In the genomic region with DNA sequence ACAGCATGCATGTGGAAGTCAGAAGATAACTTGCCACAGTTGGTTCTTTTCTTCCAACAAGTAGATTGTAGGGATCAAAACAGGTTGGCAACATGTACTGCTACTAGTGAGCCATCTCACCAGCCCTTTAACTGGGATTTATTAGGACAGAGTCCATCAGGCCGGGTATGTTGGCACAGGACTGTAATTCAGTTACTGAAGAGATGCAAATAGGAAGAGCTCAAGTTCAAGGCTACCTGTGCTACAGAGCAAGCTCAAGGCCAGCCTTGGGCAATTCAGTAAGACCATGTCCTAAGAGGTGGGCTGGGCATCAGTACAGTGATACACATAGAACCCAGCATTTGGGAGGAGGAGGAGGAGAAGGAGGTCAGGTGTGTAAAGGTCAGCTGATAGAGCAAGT, we compare ENCODE assay signal across 29 mouse cellular contexts. TPM values are rescaled to one million over a fixed set of nuclear protein-coding genes. Genes with fewer than 3 reads are reported as not detected.
"Had no signal": no experiment of that assay in that cellular context is flagged by ENCODE, and none has a peak within 500 bp of the region (broad histone marks: within the 10 kb centered on the region; RNA-seq: fewer than 3 reads in every experiment).

No protein-coding gene starts in this region.

- ATAC-seq: hindbrain, embryonic 16.5 days; inflammation-experienced regulatory T-cells, adult 6 months; intestine, embryonic 15.5 days; intestine, postnatal 0 days had no signal

- H3K9ac ChIP-seq: heart, embryonic 13.5 days; heart, embryonic 15.5 days; hindbrain, embryonic 12.5 days; hindbrain, embryonic 14.5 days; intestine, embryonic 15.5 days; limb, embryonic 12.5 days; liver, embryonic 14.5 days had no signal

- H3K4me3 ChIP-seq: gastrocnemius, adult 2 months; heart, adult 2 months; heart, embryonic 13.5 days; heart, embryonic 15.5 days; hindbrain, embryonic 10.5 days; hindbrain, embryonic 12.5 days; intestine, embryonic 15.5 days; layer of hippocampus, adult 2 months; left cerebral cortex, adult 2 months; limb, embryonic 10.5 days; limb, embryonic 12.5 days had no signal

- DNase-seq: gastrocnemius, adult 2 months; gastrocnemius, postnatal 10 days; gastrocnemius, postnatal 25 days; heart, adult 2 months; heart, postnatal 4 days; kidney, adult 18-20 months; kidney, adult 8-10 months; kidney, postnatal 10 days; kidney, postnatal 25 days; kidney, postnatal 4 days; liver had no signal

- H3K27ac ChIP-seq: gastrocnemius, adult 2 months; heart, adult 2 months; heart, embryonic 13.5 days; heart, embryonic 15.5 days; hindbrain, embryonic 10.5 days; hindbrain, embryonic 12.5 days; hindbrain, embryonic 14.5 days; intestine, embryonic 15.5 days; layer of hippocampus, adult 2 months; left cerebral cortex, adult 2 months; limb, embryonic 10.5 days; limb, embryonic 12.5 days; liver, embryonic 14.5 days had no signal

- H3K9me3 ChIP-seq: heart, embryonic 13.5 days; heart, embryonic 15.5 days; hindbrain, embryonic 10.5 days; hindbrain, embryonic 12.5 days; intestine, embryonic 15.5 days; limb, embryonic 10.5 days; limb, embryonic 12.5 days had no signal

- H3K4me2 ChIP-seq: heart, embryonic 11.5 days; heart, embryonic 13.5 days; heart, embryonic 15.5 days; hindbrain, embryonic 12.5 days; hindbrain, embryonic 14.5 days; intestine, embryonic 15.5 days; limb, embryonic 12.5 days had no signal

- H3K27me3 ChIP-seq: heart, embryonic 13.5 days; heart, embryonic 15.5 days; hindbrain, embryonic 12.5 days; intestine, embryonic 15.5 days; limb, embryonic 12.5 days had no signal

- H3K4me1 ChIP-seq: heart, embryonic 13.5 days; heart, embryonic 15.5 days; hindbrain, embryonic 10.5 days; hindbrain, embryonic 12.5 days; intestine, embryonic 15.5 days; limb, embryonic 10.5 days; limb, embryonic 12.5 days had no signal

RNA-seq across cellular contexts. Expression of a gene that starts 30.6 kb away (rescaled TPM):
- total RNA-seq: gastrocnemius, adult 2 months; gastrocnemius, postnatal 25 days; granulocyte monocyte progenitor cell, adult 5-6 weeks; heart, adult 2 months; heart, postnatal 25 days; heart, postnatal 4 days had no signal
- polyA plus RNA-seq: heart, adult 2 months; heart, postnatal 0 days; limb, embryonic 10.5 days; limb, embryonic 12.5 days had no signal
